Mouse (Mus musculus): Measurements from ENCODE around the gene Gm3573.
"Not testable (repeated sequence)": the region's sequence is repeated elsewhere in the genome, so short reads cannot be mapped to it uniquely, and the experiment has no call there.

The Gm3573 gene

GRCm38 (mm10) chr14:42190691-42191090, at the start of gene Gm3573:
TSS of gene Gm3573 (minus strand) at chr14:42190791.
- not testable (repeated sequence) for DNase-seq (ENCODE audit: low read depth, low spot score)

- not testable (repeated sequence) for DNase-seq (ENCODE audit: low read depth, low spot score)
Measured at GRCm38 (mm10) chr14:42216766-42217537, 26.4 kb upstream of the Gm3573 start.

- DNase-seq (ENCODE audit: low read depth, low spot score) = not testable (repeated sequence)
Measured at GRCm38 (mm10) chr14:42183936-42184335, 6.7 kb downstream of the Gm3573 start.

GRCm38 (mm10) chr14:42162522-42162921, 28.1 kb downstream of the Gm3573 start, which contains the start of gene Gm17027:
TSS of gene Gm17027 (minus strand) at chr14:42162622.
- not testable (repeated sequence) for DNase-seq (ENCODE audit: low read depth, low spot score)
